Mouse (Mus musculus) bone marrow macrophage, adult 2 months (primary cell): ENCODE results near the gene Rdh19.
"Not testable (repeated sequence)": the region's sequence is repeated elsewhere in the genome, so short reads cannot be mapped to it uniquely, and the experiment has no call there.

Experiments
- CTCF ChIP-seq: IDR thresholded peaks from 2 replicates; pipeline ENCODE4 v1.5.1; 2012; ENCODE audit warnings: low read depth, mild to moderate bottlenecking, low read length, moderate library complexity
- POLR2A ChIP-seq: IDR thresholded peaks from 2 replicates; pipeline ENCODE4 v1.6.1; 2012; ENCODE audit warnings: mild to moderate bottlenecking, low read depth, low read length, borderline replicate concordance

- TF ChIP-seq CTCF, POLR2A: not testable (repeated sequence)
Measured at GRCm38 (mm10) chr10:127845945-127846344, 3.8 kb upstream of the Rdh19 start.
